Mouse (Mus musculus) ES-Bruce4 (cell line): ENCODE results near the gene Tmem121. TPM values are rescaled to one million over a fixed set of nuclear protein-coding genes. Genes with fewer than 3 reads are reported as not detected.
A peak's percentile ranks its signal among the peaks of the same experiment; 100 is the strongest.

Experiments
- H3K27ac ChIP-seq: 2 replicates; pipeline ENCODE4 v1.5.1; 2012; ENCODE audit warnings: low read length, inconsistent platforms; ENCODE audit not compliant: insufficient read depth
- H3K27me3 ChIP-seq: 2 replicates; pipeline ENCODE4 v1.6.1; 2012; ENCODE audit warnings: mild to moderate bottlenecking, low read length, inconsistent platforms; ENCODE audit not compliant: control insufficient read depth, poor library complexity, insufficient read depth, severe bottlenecking
- H3K36me3 ChIP-seq: 2 replicates; pipeline ENCODE4 v1.6.1; 2012; ENCODE audit warnings: inconsistent platforms, mild to moderate bottlenecking, low read length, moderate library complexity; ENCODE audit not compliant: control insufficient read depth, poor library complexity, insufficient read depth, severe bottlenecking
- H3K4me1 ChIP-seq: one replicate; pipeline ENCODE4 v1.8.1; 2011; ENCODE audit warnings: low read length; ENCODE audit not compliant: control insufficient read depth, insufficient read depth
- H3K4me3 ChIP-seq: 2 replicates; pipeline ENCODE4 v1.5.1; 2011; ENCODE audit warnings: low read depth, mild to moderate bottlenecking, low read length
- H3K9ac ChIP-seq: 2 replicates; pipeline ENCODE4 v1.6.1; 2012; ENCODE audit warnings: low read depth, mild to moderate bottlenecking, inconsistent platforms; ENCODE audit not compliant: poor library complexity, severe bottlenecking
- H3K9me3 ChIP-seq: replicated peaks from 2 replicates; pipeline ENCODE4 v1.6.1; 2012; ENCODE audit warnings: mild to moderate bottlenecking, low read length, inconsistent platforms; ENCODE audit not compliant: control insufficient read depth, poor library complexity, insufficient read depth, severe bottlenecking
- CTCF ChIP-seq: IDR thresholded peaks from one replicate; pipeline ENCODE4 v1.8.1; 2011; ENCODE audit warnings: low read depth, low read length
- EP300 ChIP-seq: IDR thresholded peaks from 2 replicates; pipeline ENCODE4 v1.6.1; 2011; ENCODE audit warnings: low read depth, low read length; ENCODE audit not compliant: insufficient read depth
- POLR2A ChIP-seq: IDR thresholded peaks from one replicate; pipeline ENCODE4 v1.8.1; 2011; ENCODE audit warnings: low read length; ENCODE audit not compliant: insufficient read depth
- polyA plus RNA-seq: library from polyadenylated mRNA; stranded (reverse); fragments of >200 nt; gene quantifications from 2 replicates; pipeline ENCODE4 v1.2.4, GENCODE M21; 2011; ENCODE audit warnings: low read depth; ENCODE audit not compliant: missing spikeins, insufficient read depth, insufficient read length

Gene Tmem121
- polyA plus RNA-seq, 1 experiment = 4.8 TPM

GRCm38 (mm10) chr12:113139908-113140615, 45.7 kb upstream of the Tmem121 start, which contains the start of gene Crip2:
Gene Crip2 (plus strand): TSS chr12:113140236.
- Histone ChIP-seq H3K4me3 (peak within 1 kb of the TSS; percentile 86), H3K36me3 (peaks cover 10% of the 10 kb centered on the region; the same call in 1 of the 2 replicates), H3K27ac (no peak within 1 kb of the TSS; the same call in 1 of the 2 replicates), H3K4me1 (peaks cover 8% of the 10 kb centered on the region), H3K9me3 (no peaks in the 10 kb centered on the region), H3K27me3 (no peaks in the 10 kb centered on the region), H3K9ac (peak within 1 kb of the TSS; percentile 76)
- TF ChIP-seq POLR2A (no peak), CTCF (peak; percentile 6), EP300 (0 out of 2 replicates have a peak, but pooled peaks have one; percentile 28)

GRCm38 (mm10) chr12:113140616-113141411, 44.9 kb upstream of the Tmem121 start:
- Histone ChIP-seq H3K9ac (peak overlapping the region; percentile 76), H3K27me3 (no peaks in the 10 kb centered on the region), H3K4me3 (peak overlapping the region; percentile 84), H3K4me1 (peaks cover 8% of the 10 kb centered on the region), H3K27ac (no peak overlapping the region), H3K9me3 (no peaks in the 10 kb centered on the region), H3K36me3 (peaks cover 10% of the 10 kb centered on the region; the same call in 1 of the 2 replicates)
- TF ChIP-seq EP300 (no peak), CTCF (no peak), POLR2A (no peak)

- Histone ChIP-seq H3K36me3 (0 out of 2 replicates have a peak, but pooled peaks cover 6% of the 10 kb centered on the region), H3K4me3 (peak overlapping the region; percentile 84), H3K9me3 (no peaks in the 10 kb centered on the region), H3K27me3 (no peaks in the 10 kb centered on the region), H3K9ac (peak overlapping the region; percentile 76), H3K27ac (no peak overlapping the region), H3K4me1 (peaks cover 8% of the 10 kb centered on the region)
- no peak for TF ChIP-seq EP300
- no peak for TF ChIP-seq POLR2A
Measured at GRCm38 (mm10) chr12:113141531-113141973, 44.2 kb upstream of the Tmem121 start.

GRCm38 (mm10) chr12:113142021-113142975, 43.4 kb upstream of the Tmem121 start:
- TF ChIP-seq POLR2A = no peak
- no peak for TF ChIP-seq CTCF
- TF ChIP-seq EP300 = no peak
- Histone ChIP-seq H3K9ac (no peak overlapping the region), H3K36me3 (no peaks in the 10 kb centered on the region), H3K4me3 (no peak overlapping the region), H3K4me1 (peaks cover 8% of the 10 kb centered on the region), H3K27me3 (no peaks in the 10 kb centered on the region), H3K9me3 (no peaks in the 10 kb centered on the region), H3K27ac (no peak overlapping the region)

GRCm38 (mm10) chr12:113143164-113143563, 42.6 kb upstream of the Tmem121 start:
- Histone ChIP-seq H3K9me3 (no peaks in the 10 kb centered on the region), H3K9ac (no peak overlapping the region), H3K4me3 (no peak overlapping the region), H3K27ac (no peak overlapping the region), H3K27me3 (no peaks in the 10 kb centered on the region), H3K4me1 (peaks cover 10% of the 10 kb centered on the region), H3K36me3 (no peaks in the 10 kb centered on the region)
- no peak for TF ChIP-seq EP300
- peak; percentile 22 for TF ChIP-seq CTCF
